Comparison of ENCODE assay signal across 10 mouse cellular contexts in the genomic region with DNA sequence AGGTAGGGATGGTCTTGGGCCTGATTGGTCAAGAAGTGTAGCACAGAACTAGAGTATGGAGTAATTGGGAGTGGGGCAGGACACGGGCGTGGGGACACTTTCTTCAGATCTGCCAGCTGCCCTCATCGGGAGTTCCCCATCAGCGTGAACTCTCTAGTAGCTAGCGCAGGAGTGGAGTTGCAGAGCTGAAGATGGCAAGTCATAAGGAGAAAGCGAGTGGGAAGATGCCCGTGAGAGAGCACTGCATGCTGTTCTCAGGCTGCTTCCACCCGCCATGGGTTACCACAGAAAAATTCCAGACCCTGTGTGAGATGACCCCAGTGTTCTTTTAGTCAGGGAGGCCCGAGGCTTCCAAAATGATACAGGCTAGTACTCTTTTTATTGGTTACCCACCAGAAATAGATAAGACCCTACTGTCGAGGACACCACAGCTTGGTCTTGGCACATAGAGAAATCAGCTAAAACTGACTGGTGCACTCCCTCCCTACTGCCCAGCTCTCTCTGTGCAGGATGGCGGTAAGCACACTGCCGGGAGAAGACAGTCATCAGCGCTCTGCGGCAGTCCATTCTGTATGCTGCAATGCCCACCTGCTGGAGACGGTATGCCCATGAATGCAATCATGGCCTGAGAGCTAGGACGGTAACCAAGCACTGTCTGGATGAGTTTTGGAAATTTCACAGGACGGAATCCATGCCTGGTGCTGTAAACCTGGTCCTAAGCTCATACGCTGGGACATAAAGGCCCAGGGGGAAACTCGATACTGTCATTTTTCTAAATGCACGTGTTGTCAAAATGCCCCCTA. TPM values are rescaled to one million over a fixed set of nuclear protein-coding genes. Genes with fewer than 3 reads are reported as not detected.
DNase-seq lines count a peak whose midpoint lies in the region; ATAC-seq and TF ChIP-seq lines count a peak whose summit lies in the region.
"Had no signal": no experiment of that assay in that cellular context is flagged by ENCODE, and none has a peak within 500 bp of the region (broad histone marks: within the 10 kb centered on the region; RNA-seq: fewer than 3 reads in every experiment).

No protein-coding gene starts in this region.

- no peak overlapping the region for H3K4me3 ChIP-seq in kidney, embryonic 16.5 days (ENCODE audit: low read length)
- no peak overlapping the region for H3K4me3 ChIP-seq in embryonic facial prominence, embryonic 12.5 days
- no peak overlapping the region for H3K4me3 ChIP-seq in hindbrain, embryonic 11.5 days (ENCODE audit: low read depth, low read length)
- H3K4me3 ChIP-seq in midbrain, embryonic 16.5 days (ENCODE audit: low read depth, low read length), result no peak overlapping the region
- H3K4me3 ChIP-seq in gastrocnemius, adult 2 months, result no peak overlapping the region
- H3K4me3 ChIP-seq: heart, embryonic 15.5 days had no signal

- H3K27me3 ChIP-seq in kidney, embryonic 16.5 days (ENCODE audit: insufficient read depth, low read length), result 0 out of 2 replicates have a peak, but pooled peaks cover 5% of the 10 kb centered on the region
- H3K27me3 ChIP-seq in embryonic facial prominence, embryonic 12.5 days, result peaks cover 28% of the 10 kb centered on the region; the same call in 1 of the 2 replicates
- H3K27me3 ChIP-seq in hindbrain, embryonic 11.5 days (ENCODE audit: control insufficient read depth, insufficient read depth, low read length), result no peaks in the 10 kb centered on the region
- H3K27me3 ChIP-seq in midbrain, embryonic 16.5 days (ENCODE audit: control insufficient read depth, insufficient read depth, low read depth, low read length), result no peaks in the 10 kb centered on the region

- H3K4me1 ChIP-seq in kidney, embryonic 16.5 days (ENCODE audit: insufficient read depth, low read length), result no peaks in the 10 kb centered on the region
- H3K4me1 ChIP-seq in embryonic facial prominence, embryonic 12.5 days, result no peaks in the 10 kb centered on the region
- H3K4me1 ChIP-seq in hindbrain, embryonic 11.5 days (replicated peaks; ENCODE audit: control insufficient read depth, insufficient read depth, low read length), result no peaks in the 10 kb centered on the region
- H3K4me1 ChIP-seq in midbrain, embryonic 16.5 days (ENCODE audit: control insufficient read depth, insufficient read depth, low read length), result no peaks in the 10 kb centered on the region
- H3K4me1 ChIP-seq: heart, embryonic 15.5 days had no signal

- no peaks in the 10 kb centered on the region for H3K36me3 ChIP-seq in kidney, embryonic 16.5 days (ENCODE audit: insufficient read depth, low read length)
- no peaks in the 10 kb centered on the region for H3K36me3 ChIP-seq in embryonic facial prominence, embryonic 12.5 days
- no peaks in the 10 kb centered on the region for H3K36me3 ChIP-seq in hindbrain, embryonic 11.5 days (ENCODE audit: control insufficient read depth, insufficient read depth, low read length)
- H3K36me3 ChIP-seq in midbrain, embryonic 16.5 days (ENCODE audit: control insufficient read depth, insufficient read depth, low read length), result no peaks in the 10 kb centered on the region
- H3K36me3 ChIP-seq: heart, embryonic 15.5 days had no signal

- H3K4me2 ChIP-seq in kidney, embryonic 16.5 days (replicated peaks; ENCODE audit: low read depth, low read length), result peak overlapping the region; percentile 10; the same call in 1 of the 2 replicates
- peak overlapping the region; percentile 5; the same call in 1 of the 2 replicates for H3K4me2 ChIP-seq in embryonic facial prominence, embryonic 12.5 days (replicated peaks)
- H3K4me2 ChIP-seq in hindbrain, embryonic 11.5 days (replicated peaks; ENCODE audit: low read depth, low read length), result no peak overlapping the region
- H3K4me2 ChIP-seq in midbrain, embryonic 16.5 days (ENCODE audit: low read length), result peak overlapping the region; percentile 14; the same call in 1 of the 2 replicates
- H3K4me2 ChIP-seq: heart, embryonic 15.5 days had no signal

- DNase-seq in kidney, postnatal 36 days, result no peak
- DNase-seq in hindbrain, embryonic 11.5 days (ENCODE audit: low spot score), result no peak
- DNase-seq in gastrocnemius, adult 2 months, result no peak
- DNase-seq in spleen, adult 18-20 months, result no peak
- no peak for DNase-seq in right cerebral cortex, postnatal 4 days

- 52% methylated on average over 20 of the region's 20 CpGs for WGBS in kidney, embryonic 16.5 days
- WGBS in embryonic facial prominence, embryonic 12.5 days, result 41% methylated on average over 20 of the region's 20 CpGs
- WGBS in hindbrain, embryonic 11.5 days, result 41% methylated on average over 20 of the region's 20 CpGs
- 38% methylated on average over 20 of the region's 20 CpGs for WGBS in midbrain, embryonic 16.5 days

- no peak for TF ChIP-seq CTCF in gastrocnemius, adult 2 months (IDR thresholded peaks at IDR 0.05)

- no peak for ATAC-seq in kidney, embryonic 16.5 days (ENCODE audit: low FRiP score, low TSS enrichment)
- no peak for ATAC-seq in embryonic facial prominence, embryonic 12.5 days (ENCODE audit: insufficient number of reproducible peaks, insufficient read depth, low FRiP score, low TSS enrichment)
- ATAC-seq in hindbrain, embryonic 11.5 days (ENCODE audit: low FRiP score), result 0 out of 2 replicates have a peak, but pooled peaks have one; percentile 14
- no peak for ATAC-seq in midbrain, embryonic 16.5 days

- intact Hi-C loops in gastrocnemius, adult 2 months (cut with DNase I), result loop anchor here (2.0 kb wide), 1 partner anchor 14 kb away; no protein-coding TSS in a partner anchor

- H3K27ac ChIP-seq in kidney, embryonic 16.5 days (ENCODE audit: low read length), result no peak overlapping the region
- H3K27ac ChIP-seq in embryonic facial prominence, embryonic 12.5 days, result no peak overlapping the region
- H3K27ac ChIP-seq in hindbrain, embryonic 11.5 days (ENCODE audit: low read depth, low read length), result no peak overlapping the region
- H3K27ac ChIP-seq in midbrain, embryonic 16.5 days (ENCODE audit: low read length), result no peak overlapping the region
- no peak overlapping the region for H3K27ac ChIP-seq in gastrocnemius, adult 2 months
- H3K27ac ChIP-seq: heart, embryonic 15.5 days had no signal

- no peak overlapping the region for H3K9ac ChIP-seq in kidney, embryonic 16.5 days (replicated peaks; ENCODE audit: low read length)
- no peak overlapping the region for H3K9ac ChIP-seq in embryonic facial prominence, embryonic 12.5 days
- H3K9ac ChIP-seq in hindbrain, embryonic 11.5 days (ENCODE audit: low read depth, low read length), result no peak overlapping the region
- no peak overlapping the region; the same call in 1 of the 2 replicates for H3K9ac ChIP-seq in midbrain, embryonic 16.5 days (ENCODE audit: low read depth, low read length)
- H3K9ac ChIP-seq: heart, embryonic 15.5 days had no signal

- H3K9me3 ChIP-seq in kidney, embryonic 16.5 days (ENCODE audit: low read length), result no peaks in the 10 kb centered on the region
- H3K9me3 ChIP-seq in embryonic facial prominence, embryonic 12.5 days, result no peaks in the 10 kb centered on the region
- no peaks in the 10 kb centered on the region for H3K9me3 ChIP-seq in hindbrain, embryonic 11.5 days (ENCODE audit: control insufficient read depth, low read length)
- no peaks in the 10 kb centered on the region for H3K9me3 ChIP-seq in midbrain, embryonic 16.5 days (replicated peaks; ENCODE audit: control insufficient read depth, low read length, poor library complexity, severe bottlenecking)
- H3K9me3 ChIP-seq: heart, embryonic 15.5 days had no signal

RNA-seq across cellular contexts. Expression of gene Stambp, which starts 9.8 kb away (rescaled TPM):
- 28.5 and 29.4 TPM in 2 replicates for polyA plus RNA-seq in kidney, embryonic 16.5 days (2015; fragmentation: Nextera tagmentation; extraction: Ambion mirVana)
- 22.0 and 22.7 TPM in 2 replicates for polyA plus RNA-seq in embryonic facial prominence, embryonic 12.5 days (2016; fragmentation: Nextera tagmentation; extraction: Ambion mirVana)
- 30.8 and 32.0 TPM in 2 replicates for polyA plus RNA-seq in hindbrain, embryonic 11.5 days (2014; fragmentation: Nextera tagmentation; extraction: Ambion mirVana)
- polyA plus RNA-seq in midbrain, embryonic 16.5 days (2015; fragmentation: Nextera tagmentation; extraction: Ambion mirVana), result 71.5 and 76.9 TPM in 2 replicates
- total RNA-seq in gastrocnemius, adult 2 months (2021), result 1 to 10 TPM; 5.2 to 7.4 TPM

RNA-seq across cellular contexts. Expression of gene Actg2, which starts 46.3 kb away (rescaled TPM):
- polyA plus RNA-seq in kidney, embryonic 16.5 days (2015; fragmentation: Nextera tagmentation; extraction: Ambion mirVana), result 21.2 and 182 TPM in 2 replicates
- polyA plus RNA-seq in embryonic facial prominence, embryonic 12.5 days (2016; fragmentation: Nextera tagmentation; extraction: Ambion mirVana), result 2.9 and 4.4 TPM in 2 replicates
- polyA plus RNA-seq in hindbrain, embryonic 11.5 days (2014; fragmentation: Nextera tagmentation; extraction: Ambion mirVana), result 1.4 and 2.2 TPM in 2 replicates
- 1.7 and 2.0 TPM in 2 replicates for polyA plus RNA-seq in midbrain, embryonic 16.5 days (2015; fragmentation: Nextera tagmentation; extraction: Ambion mirVana)
- total RNA-seq in gastrocnemius, adult 2 months (2021), result under 1 TPM; 0.31 to 0.47 TPM
- total RNA-seq: layer of hippocampus, adult 18-20 months had no signal
